Mouse (Mus musculus): ENCODE measurements around the gene Galnt15. TPM values are rescaled to one million over a fixed set of nuclear protein-coding genes. Genes with fewer than 3 reads are reported as not detected.

The Galnt15 gene
- polyA plus RNA-seq, 1 experiment from 2014 or later, result 0.10 TPM

- WGBS, result 96% methylated on average over 7 of the region's 7 CpGs
- Histone ChIP-seq H3K27ac (replicated peaks) (no peak overlapping the region), H3K9me3 (replicated peaks) (no peaks in the 10 kb centered on the region), H3K27me3 (ENCODE audit: low read depth, poor library complexity, severe bottlenecking) (no peaks in the 10 kb centered on the region), H3K4me1 (no peaks in the 10 kb centered on the region), H3K4me3 (no peak overlapping the region), H3K36me3 (peaks cover 94% of the 10 kb centered on the region)
- DNase-seq (ENCODE audit: low spot score), result no peak
Measured at GRCm38 (mm10) chr14:32097691-32098090, 68.9 kb downstream of the Galnt15 start.

GRCm38 (mm10) chr14:32098951-32099350, 70.2 kb downstream of the Galnt15 start:
- no peak overlapping the region for H3K4me3 ChIP-seq
- peaks cover 93% of the 10 kb centered on the region for H3K36me3 ChIP-seq
- DNase-seq (ENCODE audit: low spot score), result no peak
- H3K27ac ChIP-seq (replicated peaks), result no peak overlapping the region
- no peaks in the 10 kb centered on the region for H3K27me3 ChIP-seq (ENCODE audit: low read depth, poor library complexity, severe bottlenecking)
- no peaks in the 10 kb centered on the region for H3K9me3 ChIP-seq (replicated peaks)
- H3K4me1 ChIP-seq, result no peaks in the 10 kb centered on the region
- WGBS, result 92% methylated on average over 3 of the region's 3 CpGs

- H3K36me3 ChIP-seq, result peaks cover 53% of the 10 kb centered on the region
- WGBS, result 90% methylated on average over 4 of the region's 4 CpGs
- H3K27ac ChIP-seq (replicated peaks), result no peak overlapping the region
- DNase-seq (ENCODE audit: low spot score), result no peak
- H3K27me3 ChIP-seq (ENCODE audit: low read depth, poor library complexity, severe bottlenecking), result no peaks in the 10 kb centered on the region
- no peaks in the 10 kb centered on the region for H3K4me1 ChIP-seq
- no peak overlapping the region for H3K4me3 ChIP-seq
- H3K9me3 ChIP-seq (replicated peaks), result no peaks in the 10 kb centered on the region
Measured at GRCm38 (mm10) chr14:32103556-32103955, 74.8 kb downstream of the Galnt15 start.

GRCm38 (mm10) chr14:32105663-32106062, 76.9 kb downstream of the Galnt15 start:
- H3K4me3 ChIP-seq, result no peak overlapping the region
- WGBS, result 69% methylated on average over 7 of the region's 7 CpGs
- DNase-seq (ENCODE audit: low spot score), result no peak

GRCm38 (mm10) chr14:32106911-32107310, 78.1 kb downstream of the Galnt15 start:
- Histone ChIP-seq H3K9me3 (replicated peaks) (no peaks in the 10 kb centered on the region), H3K27ac (replicated peaks) (no peak overlapping the region), H3K4me3 (no peak overlapping the region), H3K27me3 (ENCODE audit: low read depth, poor library complexity, severe bottlenecking) (no peaks in the 10 kb centered on the region), H3K36me3 (peaks cover 23% of the 10 kb centered on the region), H3K4me1 (no peaks in the 10 kb centered on the region)
- WGBS, result 89% methylated on average over 4 of the region's 4 CpGs
- DNase-seq (ENCODE audit: low spot score), result no peak

More at GRCm38 (mm10) chr14:32105663-32106062, 76.9 kb downstream of the Galnt15 start:
- H3K9me3 ChIP-seq (replicated peaks), result no peaks in the 10 kb centered on the region
- H3K27ac ChIP-seq (replicated peaks), result no peak overlapping the region
- H3K36me3 ChIP-seq, result peaks cover 32% of the 10 kb centered on the region
- H3K27me3 ChIP-seq (ENCODE audit: low read depth, poor library complexity, severe bottlenecking), result no peaks in the 10 kb centered on the region
- no peaks in the 10 kb centered on the region for H3K4me1 ChIP-seq

Other genes with a start within 250 kb of the Galnt15 start
- 8.1 and 8.4 TPM in 2 replicates for gene Ankrd28, start 198.3 kb upstream of the Galnt15 start, polyA plus RNA-seq (2016; fragmentation: Nextera tagmentation; extraction: Ambion mirVana)
- gene Oxnad1, start 56.4 kb downstream of the Galnt15 start, polyA plus RNA-seq (2016; fragmentation: Nextera tagmentation; extraction: Ambion mirVana), result 19.7 and 26.7 TPM in 2 replicates
- gene Dph3, start 56.7 kb downstream of the Galnt15 start, polyA plus RNA-seq (2016; fragmentation: Nextera tagmentation; extraction: Ambion mirVana), result 92.1 and 104 TPM in 2 replicates
- gene Msmb, start 113.0 kb downstream of the Galnt15 start, polyA plus RNA-seq (2016; fragmentation: Nextera tagmentation; extraction: Ambion mirVana), result not detected in 2 replicates
- 71.1 and 82.2 TPM in 2 replicates for gene Ncoa4, start 130.9 kb downstream of the Galnt15 start, polyA plus RNA-seq (2016; fragmentation: Nextera tagmentation; extraction: Ambion mirVana)
- gene Timm23, start 172.9 kb downstream of the Galnt15 start, polyA plus RNA-seq (2016; fragmentation: Nextera tagmentation; extraction: Ambion mirVana), result 312 and 360 TPM in 2 replicates
- gene Parg, start 173.0 kb downstream of the Galnt15 start, polyA plus RNA-seq (2016; fragmentation: Nextera tagmentation; extraction: Ambion mirVana), result 47.5 and 48.5 TPM in 2 replicates

Measured in midbrain, embryonic 10.5 days (tissue).